Mouse (Mus musculus): Measurements from ENCODE around the gene Cacna2d2. TPM values are rescaled to one million over a fixed set of nuclear protein-coding genes. Genes with fewer than 3 reads are reported as not detected.
A peak's percentile ranks its signal among the peaks of the same experiment; 100 is the strongest.

The Cacna2d2 gene
- total RNA-seq, 2 experiments from 2014 or later: 21.4 to 27.2 TPM

- peak; percentile 57 to 64 for DNase-seq (ENCODE audit: low spot score in 2 of 2)
Observed at GRCm38 (mm10) chr9:107538231-107538630, 138.8 kb downstream of the Cacna2d2 start.

- no peak for DNase-seq (ENCODE audit: low spot score in 2 of 2)
Observed at GRCm38 (mm10) chr9:107538711-107539110, 139.3 kb downstream of the Cacna2d2 start.

GRCm38 (mm10) chr9:107539940-107540339 is 140.5 kb downstream of the Cacna2d2 start:
- DNase-seq (ENCODE audit: low spot score in 2 of 2): no peak

- DNase-seq (ENCODE audit: low spot score in 2 of 2): no peak
Observed at GRCm38 (mm10) chr9:107540420-107540819, 141.0 kb downstream of the Cacna2d2 start.

GRCm38 (mm10) chr9:107541005-107541404 is 141.6 kb downstream of the Cacna2d2 start:
- no peak for DNase-seq (ENCODE audit: low spot score in 2 of 2)

GRCm38 (mm10) chr9:107541474-107542351 is 142.3 kb downstream of the Cacna2d2 start, which contains the start of the genes Cyb561d2 and Nprl2:
Gene Cyb561d2 (minus strand): TSS chr9:107542193.
Gene Nprl2 (plus strand): TSS chr9:107542226.
- DNase-seq (ENCODE audit: low spot score in 2 of 2): peak; percentile 95 to 96

- no peak for DNase-seq (ENCODE audit: low spot score in 2 of 2)
Observed at GRCm38 (mm10) chr9:107542352-107542686, 142.9 kb downstream of the Cacna2d2 start.

GRCm38 (mm10) chr9:107542721-107543120 is 143.3 kb downstream of the Cacna2d2 start:
- no peak for DNase-seq (ENCODE audit: low spot score in 2 of 2)

GRCm38 (mm10) chr9:107543299-107543698 is 143.9 kb downstream of the Cacna2d2 start:
- no peak for DNase-seq (ENCODE audit: low spot score in 2 of 2)

GRCm38 (mm10) chr9:107544196-107544700 is 144.8 kb downstream of the Cacna2d2 start:
- no peak for DNase-seq (ENCODE audit: low spot score in 2 of 2)

- DNase-seq (ENCODE audit: low spot score in 2 of 2): no peak
Observed at GRCm38 (mm10) chr9:107544729-107545128, 145.3 kb downstream of the Cacna2d2 start.

- DNase-seq (ENCODE audit: low spot score in 2 of 2): no peak
Observed at GRCm38 (mm10) chr9:107545199-107545598, 145.8 kb downstream of the Cacna2d2 start.

GRCm38 (mm10) chr9:107545602-107546001 is 146.2 kb downstream of the Cacna2d2 start:
- peak; percentile 83 to 86 for DNase-seq (ENCODE audit: low spot score in 2 of 2)

- DNase-seq (ENCODE audit: low spot score in 2 of 2): peak; percentile 81 to 85
Observed at GRCm38 (mm10) chr9:107547026-107547425, 147.6 kb downstream of the Cacna2d2 start, which contains the start of gene Zmynd10. Gene Zmynd10 (plus strand): TSS chr9:107547298.

- no peak for DNase-seq (ENCODE audit: low spot score in 2 of 2)
Observed at GRCm38 (mm10) chr9:107547957-107548356, 148.5 kb downstream of the Cacna2d2 start.

- no peak for DNase-seq (ENCODE audit: low spot score in 2 of 2)
Observed at GRCm38 (mm10) chr9:107548820-107549219, 149.4 kb downstream of the Cacna2d2 start.

- no peak for DNase-seq (ENCODE audit: low spot score in 2 of 2)
Observed at GRCm38 (mm10) chr9:107549297-107550074, 150.1 kb downstream of the Cacna2d2 start.

GRCm38 (mm10) chr9:107550491-107551116 is 151.2 kb downstream of the Cacna2d2 start:
- DNase-seq (ENCODE audit: low spot score in 2 of 2): no peak

GRCm38 (mm10) chr9:107551117-107551889 is 151.9 kb downstream of the Cacna2d2 start, which contains the start of gene Rassf1:
Gene Rassf1 (plus strand): TSS chr9:107551555.
- peak in 1 of 2 experiments; percentile 41 for DNase-seq (ENCODE audit: low spot score in 2 of 2)

GRCm38 (mm10) chr9:107551890-107552355 is 152.5 kb downstream of the Cacna2d2 start:
- DNase-seq (ENCODE audit: low spot score in 2 of 2): no peak

Measured in layer of hippocampus, postnatal 10 days (tissue).